Mouse (Mus musculus) embryonic facial prominence, embryonic 14.5 days (tissue): ENCODE data around the gene Fbxo40. TPM values are rescaled to one million over a fixed set of nuclear protein-coding genes. Genes with fewer than 3 reads are reported as not detected.
A peak's percentile ranks its signal among the peaks of the same experiment; 100 is the strongest.

Experiments
- ATAC-seq: fragments of 200-750 bp; cut with Nextera tagmentation; 2 replicates; pipeline ENCODE4 v1.8.0; 2017; ENCODE audit warnings: low read depth, moderate number of reproducible peaks, moderate TSS enrichment
- DNase-seq: peaks from one replicate; pipeline ENCODE4 v3.0.0-alpha.2; 2015; ENCODE audit warnings: low spot score
- H3K27ac ChIP-seq: fragments of 300-500 bp; sonication (generic); replicated peaks from 2 replicates; pipeline ENCODE4 v1.5.1; 2014; ENCODE audit warnings: low read depth, mild to moderate bottlenecking, low read length, moderate library complexity
- H3K27me3 ChIP-seq: fragments of 300-500 bp; sonication (generic); replicated peaks from 2 replicates; pipeline ENCODE4 v1.6.1; 2014; ENCODE audit warnings: low read length; ENCODE audit not compliant: control insufficient read depth, insufficient read depth
- H3K36me3 ChIP-seq: fragments of 300-500 bp; sonication (generic); 2 replicates; pipeline ENCODE4 v1.6.1; 2014; ENCODE audit warnings: low read length, mixed read lengths; ENCODE audit not compliant: control insufficient read depth, insufficient read depth
- H3K4me1 ChIP-seq: fragments of 300-500 bp; sonication (generic); 2 replicates; pipeline ENCODE4 v1.6.1; 2014; ENCODE audit warnings: antibody characterized with exemption, low read length; ENCODE audit not compliant: control insufficient read depth, insufficient read depth
- H3K4me2 ChIP-seq: fragments of 300-500 bp; sonication (generic); 2 replicates; pipeline ENCODE4 v1.6.1; 2014; ENCODE audit warnings: low read depth, mild to moderate bottlenecking, low read length, moderate library complexity, mixed read lengths
- H3K4me3 ChIP-seq: fragments of 300-500 bp; sonication (generic); 2 replicates; pipeline ENCODE4 v1.5.1; 2014; ENCODE audit warnings: low read depth, mild to moderate bottlenecking, low read length
- H3K9ac ChIP-seq: fragments of 300-500 bp; sonication (generic); 2 replicates; pipeline ENCODE4 v1.6.1; 2014; ENCODE audit warnings: low read depth, mild to moderate bottlenecking, low read length, moderate library complexity, mixed read lengths
- H3K9me3 ChIP-seq: fragments of 300-500 bp; sonication (generic); 2 replicates; pipeline ENCODE4 v1.6.1; 2016; ENCODE audit warnings: low read length; ENCODE audit not compliant: control insufficient read depth
- WGBS: fragments of 180-500 bp; shearing (Covaris S2); extraction: QIAGEN DNeasy Blood & Tissue Kit; methylation state at CpG from one replicate; pipeline ENCODE4 v1.1.7; 2014; 5-methylcytosine and 5-hydroxymethylcytosine counted together
- polyA plus RNA-seq: library from polyadenylated mRNA; unstranded; fragments of >200 nt; fragmentation: Nextera tagmentation; extraction: Ambion mirVana; gene quantifications from 2 replicates; pipeline ENCODE4 v1.2.1, GENCODE M21; 2014

The Fbxo40 gene
- polyA plus RNA-seq = 0.84 and 0.86 TPM in 2 replicates

GRCm38 (mm10) chr16:36989999-36990625, at the start of gene Fbxo40:
Gene Fbxo40, minus strand, starts transcription at chr16:36990467.
- H3K27me3 ChIP-seq = no peaks in the 10 kb centered on the region
- H3K9me3 ChIP-seq = no peaks in the 10 kb centered on the region
- ATAC-seq (0 out of 2 replicates have a peak, but pooled peaks have one; percentile 16), DNase-seq (peak; percentile 19)
- H3K4me2 ChIP-seq = peak within 1 kb of the TSS; percentile 34
- WGBS = 60% methylated on average over 18 of the region's 18 CpGs
- no peak within 1 kb of the TSS for H3K27ac ChIP-seq
- peaks cover 6% of the 10 kb centered on the region for H3K4me1 ChIP-seq
- no peak within 1 kb of the TSS for H3K4me3 ChIP-seq
- H3K9ac ChIP-seq = no peak within 1 kb of the TSS
- no peaks in the 10 kb centered on the region for H3K36me3 ChIP-seq

- WGBS = 95% methylated on average over 8 of the region's 8 CpGs
- Histone ChIP-seq H3K27ac (no peak overlapping the region), H3K4me1 (no peaks in the 10 kb centered on the region), H3K4me2 (no peak overlapping the region), H3K36me3 (peaks cover 20% of the 10 kb centered on the region), H3K27me3 (no peaks in the 10 kb centered on the region), H3K4me3 (no peak overlapping the region), H3K9ac (no peak overlapping the region), H3K9me3 (no peaks in the 10 kb centered on the region)
- ATAC-seq (no peak), DNase-seq (no peak)
These were observed 44.5 kb upstream of the Fbxo40 start for GRCm38 (mm10) chr16:37034751-37035150.

- H3K27ac ChIP-seq = no peak overlapping the region
These were observed 41.7 kb upstream of the Fbxo40 start for GRCm38 (mm10) chr16:37031996-37032395.

GRCm38 (mm10) chr16:37027581-37027980, 37.3 kb upstream of the Fbxo40 start:
- Histone ChIP-seq H3K4me2 (no peak overlapping the region), H3K4me3 (no peak overlapping the region), H3K9ac (no peak overlapping the region), H3K9me3 (no peaks in the 10 kb centered on the region), H3K4me1 (no peaks in the 10 kb centered on the region), H3K36me3 (peaks cover 4% of the 10 kb centered on the region; the same call in 1 of the 2 replicates), H3K27me3 (no peaks in the 10 kb centered on the region), H3K27ac (no peak overlapping the region)
- DNase-seq (no peak), ATAC-seq (no peak)
- 72% methylated on average over 3 of the region's 3 CpGs for WGBS

More at GRCm38 (mm10) chr16:37031996-37032395, 41.7 kb upstream of the Fbxo40 start:
- Histone ChIP-seq H3K4me3 (no peak overlapping the region), H3K9ac (no peak overlapping the region), H3K27me3 (no peaks in the 10 kb centered on the region), H3K9me3 (no peaks in the 10 kb centered on the region), H3K36me3 (peaks cover 21% of the 10 kb centered on the region), H3K4me2 (no peak overlapping the region), H3K4me1 (no peaks in the 10 kb centered on the region)
- ATAC-seq = no peak
- whole genome bisulfite sequencing = 69% methylated on average over 3 of the region's 3 CpGs
- no peak for DNase-seq

GRCm38 (mm10) chr16:37012336-37012735, 22.1 kb upstream of the Fbxo40 start:
- H3K9ac ChIP-seq = peak overlapping the region; percentile 76
- peak overlapping the region; percentile 83 for H3K4me3 ChIP-seq
- no peaks in the 10 kb centered on the region for H3K4me1 ChIP-seq
- no peaks in the 10 kb centered on the region for H3K27me3 ChIP-seq
- H3K36me3 ChIP-seq = peaks cover 4% of the 10 kb centered on the region; the same call in 1 of the 2 replicates
- 57% methylated on average over 5 of the region's 5 CpGs for WGBS
- no peak for DNase-seq
- no peak for ATAC-seq
- H3K27ac ChIP-seq = no peak overlapping the region
- peak overlapping the region; percentile 91 for H3K4me2 ChIP-seq
- H3K9me3 ChIP-seq = no peaks in the 10 kb centered on the region

GRCm38 (mm10) chr16:37011922-37012289, 21.6 kb upstream of the Fbxo40 start:
- no peak overlapping the region for H3K27ac ChIP-seq
- peak overlapping the region; percentile 76 for H3K9ac ChIP-seq
- H3K9me3 ChIP-seq = no peaks in the 10 kb centered on the region
- peak overlapping the region; percentile 91 for H3K4me2 ChIP-seq
- WGBS = 0% methylated on average over 26 of the region's 26 CpGs
- ATAC-seq (no peak), DNase-seq (no peak)
- no peaks in the 10 kb centered on the region for H3K4me1 ChIP-seq
- peaks cover 4% of the 10 kb centered on the region; the same call in 1 of the 2 replicates for H3K36me3 ChIP-seq
- no peaks in the 10 kb centered on the region for H3K27me3 ChIP-seq
- H3K4me3 ChIP-seq = peak overlapping the region; percentile 83

- H3K27ac ChIP-seq = 0 out of 2 replicates have a peak within 1 kb of the TSS, but pooled peaks have one; percentile 13
- H3K4me2 ChIP-seq = peak within 1 kb of the TSS; percentile 91
- DNase-seq (peak; percentile 97), ATAC-seq (peak; percentile 99)
- H3K4me1 ChIP-seq = no peaks in the 10 kb centered on the region
- peak within 1 kb of the TSS; percentile 76 for H3K9ac ChIP-seq
- peak within 1 kb of the TSS; percentile 83 for H3K4me3 ChIP-seq
- H3K27me3 ChIP-seq = no peaks in the 10 kb centered on the region
- H3K36me3 ChIP-seq = peaks cover 4% of the 10 kb centered on the region; the same call in 1 of the 2 replicates
- no peaks in the 10 kb centered on the region for H3K9me3 ChIP-seq
- 5% methylated on average over 30 of the region's 30 CpGs for WGBS
These were observed 21.0 kb upstream of the Fbxo40 start, which contains the start of gene Polq for GRCm38 (mm10) chr16:37011061-37011921. Gene Polq, plus strand, starts transcription at chr16:37011786.

GRCm38 (mm10) chr16:37010370-37010769, 20.1 kb upstream of the Fbxo40 start:
- Histone ChIP-seq H3K9ac (no peak overlapping the region), H3K36me3 (peaks cover 4% of the 10 kb centered on the region; the same call in 1 of the 2 replicates), H3K4me3 (no peak overlapping the region), H3K27me3 (no peaks in the 10 kb centered on the region), H3K4me1 (no peaks in the 10 kb centered on the region), H3K27ac (no peak overlapping the region), H3K4me2 (peak overlapping the region; percentile 91), H3K9me3 (no peaks in the 10 kb centered on the region)
- ATAC-seq = peak; percentile 61; the same call in 1 of the 2 replicates
- DNase-seq = peak; percentile 67
- 60% methylated on average over 4 of the region's 4 CpGs for WGBS
